Mouse (Mus musculus): ENCODE results near the gene Rnf183. TPM values are rescaled to one million over a fixed set of nuclear protein-coding genes. Genes with fewer than 3 reads are reported as not detected.
"Not testable (repeated sequence)": the region's sequence is repeated elsewhere in the genome, so short reads cannot be mapped to it uniquely, and the experiment has no call there.

The Rnf183 gene
- not detected for total RNA-seq (2021)
- long read RNA-seq, experiment 1, result 0 reads
- long read RNA-seq, experiment 2, result 0 reads

DNA sequence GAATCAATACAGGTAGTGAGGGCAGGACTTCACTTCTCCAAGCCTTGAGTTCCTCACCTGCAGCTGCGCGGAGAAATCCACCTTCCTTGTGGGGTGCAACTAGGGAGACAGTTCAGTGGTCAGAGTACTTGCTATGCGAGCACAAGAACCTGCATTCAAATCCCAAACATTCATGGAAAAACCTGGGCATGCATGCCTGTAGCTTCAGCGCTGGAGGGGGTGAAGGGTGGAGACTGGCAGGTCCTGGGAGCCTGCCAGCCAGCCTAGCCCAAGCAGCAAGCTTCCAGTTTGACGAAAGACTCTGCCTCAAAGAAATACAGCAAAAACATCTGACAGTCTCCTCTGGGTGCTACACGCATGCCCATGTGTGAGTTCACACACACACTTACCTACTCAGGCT, at the start of gene Rnf183:
Gene Rnf183, minus strand, starts transcription at position 172 of the 400 bp plus-strand sequence.
- no peak for DNase-seq (ENCODE audit: low spot score in 2 of 2)

DNA sequence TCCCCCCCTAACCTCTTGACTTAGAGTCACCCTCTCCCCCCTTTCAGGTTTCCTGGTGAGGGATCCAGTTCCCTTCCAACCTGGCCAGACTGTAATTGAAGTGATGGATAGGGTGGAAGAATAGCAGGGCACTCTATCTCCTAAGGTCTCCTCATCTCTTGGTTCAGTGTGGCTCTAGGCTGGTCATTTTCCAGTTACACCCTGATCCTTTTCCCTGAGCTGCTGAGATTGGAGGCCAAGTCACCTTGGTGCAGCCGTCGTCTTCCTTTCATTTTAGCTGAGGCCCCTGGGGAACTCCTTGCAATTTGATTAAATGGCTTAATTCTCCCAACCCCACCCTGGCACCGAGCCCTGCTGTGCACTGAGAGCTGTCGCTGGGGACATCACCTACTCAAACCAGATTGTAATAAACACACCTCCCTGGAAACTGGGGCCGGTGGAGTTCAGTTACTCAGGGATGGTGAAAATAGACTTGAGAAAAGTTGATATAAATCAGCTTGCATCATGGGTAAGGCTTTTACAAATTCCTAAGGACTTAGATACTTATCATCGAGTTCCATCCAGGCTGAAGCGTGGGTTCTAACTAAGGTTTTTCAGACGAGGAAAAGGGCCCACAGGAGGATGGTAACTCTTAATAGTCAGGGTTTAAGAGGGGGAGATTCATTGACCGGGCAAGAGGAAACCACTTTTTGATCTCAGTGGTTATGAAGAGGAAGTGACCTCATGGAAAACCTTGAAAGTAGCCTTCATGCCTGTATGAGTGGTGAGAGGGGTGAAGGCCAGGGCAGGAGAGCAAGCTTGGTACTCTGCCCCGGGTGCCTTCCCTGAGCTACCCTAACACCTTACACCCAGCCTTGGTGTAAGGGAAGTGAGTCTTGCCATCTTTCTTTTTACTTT, 45.9 kb upstream of the Rnf183 start:
- no peak for DNase-seq (ENCODE audit: low spot score in 2 of 2)

DNA sequence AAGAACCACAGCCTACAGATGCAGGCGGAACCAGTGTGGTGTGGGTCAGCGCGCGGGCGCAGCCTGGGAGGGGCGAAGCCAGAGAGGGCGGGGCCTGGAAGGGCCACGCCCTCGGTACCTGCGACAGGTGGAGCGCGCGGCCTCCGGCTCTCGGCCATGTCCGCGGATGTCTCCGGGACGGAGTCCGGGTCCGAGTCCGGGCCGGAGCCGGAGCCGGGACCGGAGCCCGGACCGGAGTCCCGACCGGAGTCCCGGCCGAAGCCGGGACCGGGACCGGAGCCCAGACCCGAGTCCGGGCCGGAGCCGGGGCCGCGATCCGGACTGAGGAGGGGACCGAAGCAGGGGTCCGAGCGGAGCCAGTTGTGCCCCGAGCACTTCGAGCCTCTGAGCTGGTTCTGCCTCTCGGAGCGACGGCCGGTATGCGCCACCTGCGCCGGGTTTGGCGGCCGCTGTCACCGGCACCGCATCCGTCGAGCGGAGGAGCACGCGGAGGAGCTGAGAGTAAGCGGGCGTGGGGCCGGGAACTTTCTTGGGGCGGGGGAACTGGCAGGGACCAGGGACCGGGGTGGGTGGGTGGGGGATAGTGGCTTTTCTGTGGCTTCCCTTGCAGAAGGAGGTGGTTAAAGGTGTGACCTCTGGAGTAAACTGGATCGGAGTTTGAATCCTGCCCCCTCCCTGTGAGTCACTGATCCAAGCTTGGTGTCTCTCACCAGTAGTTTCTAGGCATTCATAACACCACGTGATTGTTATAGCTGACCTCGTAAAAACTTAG, 45.1 kb upstream of the Rnf183 start, which contains the start of gene Bspry:
Gene Bspry, plus strand, starts transcription at position 117 of the 772 bp plus-strand sequence.
- peak in 1 of 2 experiments; percentile 16 for DNase-seq (ENCODE audit: low spot score in 2 of 2)

DNA sequence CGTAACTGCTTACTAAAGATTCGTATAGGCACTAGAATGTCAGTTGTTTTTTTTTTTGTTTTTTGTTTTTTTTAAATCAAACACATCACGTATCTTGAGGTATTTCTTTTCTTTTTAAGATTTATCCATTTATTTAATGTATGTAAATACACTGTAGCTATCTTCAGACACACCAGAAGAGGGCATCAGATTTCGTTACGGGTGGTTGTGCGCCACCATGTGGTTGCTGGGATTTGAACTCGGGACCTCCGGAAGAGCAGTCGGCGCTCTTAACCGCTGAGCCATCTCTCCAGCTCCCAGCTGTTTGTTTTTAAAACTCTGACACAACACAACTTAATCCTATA, 44.5 kb upstream of the Rnf183 start:
- not testable (repeated sequence) for DNase-seq (ENCODE audit: low spot score in 2 of 2)

DNA sequence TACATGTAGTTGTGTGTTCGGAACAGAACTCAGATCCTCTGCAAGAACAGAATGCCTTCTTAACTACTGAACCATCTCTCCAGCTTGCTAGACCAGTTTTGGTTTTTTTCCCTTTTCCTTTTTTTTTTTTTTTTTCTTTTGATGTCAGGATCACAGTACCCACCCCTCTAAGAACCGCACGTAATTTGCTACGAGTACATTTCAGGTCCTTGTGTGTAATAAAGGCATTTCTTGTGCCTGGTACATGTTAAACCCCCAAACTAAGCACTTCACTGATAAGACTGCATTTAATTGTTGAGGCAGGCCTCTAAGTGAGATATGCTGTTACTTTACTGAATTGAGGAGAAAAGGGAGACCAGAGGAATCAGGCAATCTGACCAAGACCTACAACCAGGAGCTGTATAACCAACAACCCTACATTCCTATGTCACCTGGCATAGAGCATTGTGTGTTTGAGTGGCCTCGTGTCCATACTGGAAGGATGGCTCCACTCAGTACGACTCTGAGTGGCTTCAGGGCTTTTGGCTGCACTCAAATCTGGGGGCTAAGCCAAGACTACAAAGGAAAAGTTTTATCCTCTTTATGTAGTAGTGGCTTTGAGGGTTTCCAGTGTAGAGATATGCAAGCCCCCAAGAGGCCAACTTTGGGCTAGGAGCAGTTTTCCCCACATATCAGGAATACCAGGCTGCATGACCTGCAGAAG, 42.6 kb upstream of the Rnf183 start:
- DNase-seq (ENCODE audit: low spot score in 2 of 2), result no peak

DNA sequence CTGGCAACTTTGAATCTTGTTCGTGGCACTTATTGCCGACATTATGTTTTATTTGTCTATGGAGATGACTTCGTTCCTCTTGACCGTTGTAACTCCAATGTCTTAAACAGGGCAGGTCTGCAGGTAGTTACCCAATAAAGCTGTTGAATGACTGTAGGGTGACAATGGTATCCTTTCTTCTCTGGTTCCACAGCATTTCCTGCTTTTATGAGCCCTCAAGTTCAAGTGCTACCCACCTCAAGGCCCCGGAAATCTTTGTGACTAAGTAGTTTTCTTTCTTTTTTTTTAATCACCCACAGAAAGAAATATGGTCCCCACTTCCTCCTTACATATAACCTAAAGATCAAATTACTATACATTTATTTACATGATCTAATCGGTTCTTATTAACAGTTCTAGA, 40.7 kb upstream of the Rnf183 start:
- no peak for DNase-seq (ENCODE audit: low spot score in 2 of 2)

DNA sequence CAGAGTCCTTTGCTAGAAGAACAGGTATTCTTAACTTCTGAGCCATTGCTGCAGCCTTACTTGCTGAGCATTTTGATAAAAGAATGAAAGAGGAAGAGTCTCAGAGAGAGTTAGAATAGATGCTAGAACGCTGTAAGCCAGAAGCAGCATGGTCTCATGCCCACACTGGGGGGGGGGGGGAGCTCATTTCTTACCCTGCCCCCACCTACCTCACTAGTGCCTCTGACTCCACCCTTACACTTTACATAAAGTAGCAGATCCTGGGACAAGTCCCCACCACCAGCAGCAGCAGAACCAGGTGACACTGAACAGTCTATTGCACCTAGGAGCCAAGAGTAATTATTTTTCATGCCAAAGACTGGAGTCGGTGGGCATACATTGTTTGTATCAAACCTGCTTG, 40.1 kb upstream of the Rnf183 start:
- DNase-seq (ENCODE audit: low spot score in 2 of 2), result no peak

DNA sequence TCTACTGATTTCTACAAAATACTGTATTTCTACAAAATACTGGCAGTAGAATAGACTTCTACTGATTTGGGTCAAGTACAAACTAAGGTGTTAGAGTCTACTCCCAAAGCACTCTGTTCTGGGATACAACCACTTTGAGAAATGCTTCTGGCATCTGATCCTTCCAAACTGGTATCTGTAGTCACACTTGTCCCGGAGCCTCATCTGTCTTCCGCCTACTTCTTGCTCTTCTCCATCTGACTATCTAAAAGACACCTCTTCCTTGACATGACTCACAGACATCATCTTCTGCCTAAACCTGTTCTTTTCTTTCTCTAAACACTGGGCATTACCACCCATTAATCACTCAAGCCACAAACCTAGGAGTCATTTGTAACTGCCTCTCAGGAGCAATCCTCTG, 37.0 kb upstream of the Rnf183 start:
- DNase-seq (ENCODE audit: low spot score in 2 of 2), result no peak

DNA sequence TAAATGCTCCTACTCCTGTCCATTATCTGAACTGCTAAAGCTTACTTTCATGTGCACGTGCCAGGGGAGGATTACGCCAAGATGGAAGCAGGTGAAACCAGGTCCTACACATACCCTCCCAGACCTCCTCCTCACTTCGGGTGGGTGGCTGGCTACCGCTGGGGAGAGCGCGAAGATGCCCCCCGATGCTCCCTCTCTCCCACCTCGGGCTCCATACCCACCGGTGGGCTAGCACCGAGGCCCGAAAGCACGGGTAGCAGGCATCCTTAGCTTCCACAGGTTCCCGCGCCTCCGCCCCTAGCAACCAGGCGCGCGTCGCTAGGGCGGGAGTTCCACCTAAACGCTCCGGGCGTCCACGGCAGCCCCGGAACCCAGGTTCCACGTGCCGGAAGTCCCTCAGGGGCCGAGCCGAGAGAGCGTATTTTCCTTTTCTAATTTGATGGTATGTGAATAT, 35.6 kb upstream of the Rnf183 start, which contains the start of gene Wdr31:
Gene Wdr31, minus strand, starts transcription at position 299 of the 454 bp plus-strand sequence.
- peak; percentile 53 to 74 for DNase-seq (ENCODE audit: low spot score in 2 of 2)

DNA sequence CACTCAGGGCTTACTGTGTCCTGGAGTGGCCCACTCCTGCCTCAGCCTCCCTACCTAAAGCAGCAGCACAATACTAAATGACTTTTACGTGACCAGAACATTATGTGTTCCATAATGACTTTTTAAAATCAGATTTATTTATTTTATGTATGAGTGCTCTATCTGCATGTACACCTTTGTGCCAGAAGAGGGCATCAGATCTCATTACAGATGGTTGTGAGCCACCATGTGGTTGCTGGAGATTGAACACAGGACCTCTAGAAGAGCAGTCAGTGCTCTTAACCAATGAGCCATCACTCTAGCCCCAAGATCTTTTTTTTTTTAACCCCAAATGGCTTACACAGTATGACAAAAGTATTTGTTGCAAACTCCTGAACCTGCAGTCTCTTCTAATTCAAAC, 33.1 kb upstream of the Rnf183 start:
- no peak for DNase-seq (ENCODE audit: low spot score in 2 of 2)

DNA sequence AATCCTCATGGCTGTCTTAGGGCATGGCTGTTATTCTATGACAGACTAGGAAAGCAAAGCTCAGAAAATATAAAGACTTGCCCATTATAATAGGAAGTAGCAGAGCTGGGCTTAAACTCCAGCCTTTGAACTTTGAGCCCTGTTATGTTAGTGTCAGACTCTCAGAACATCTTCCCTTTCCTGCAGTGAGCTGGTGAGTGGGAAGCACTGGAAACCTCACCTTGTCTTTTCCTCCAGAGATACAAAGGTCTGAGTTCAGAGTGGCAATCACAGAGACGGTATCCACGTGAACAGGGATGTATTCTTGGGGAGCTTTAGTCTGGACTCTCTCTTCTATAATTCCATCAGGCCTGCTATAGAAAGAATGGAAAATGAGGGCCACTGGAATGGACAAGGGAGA, 28.1 kb upstream of the Rnf183 start:
- DNase-seq (ENCODE audit: low spot score in 2 of 2), result no peak

DNA sequence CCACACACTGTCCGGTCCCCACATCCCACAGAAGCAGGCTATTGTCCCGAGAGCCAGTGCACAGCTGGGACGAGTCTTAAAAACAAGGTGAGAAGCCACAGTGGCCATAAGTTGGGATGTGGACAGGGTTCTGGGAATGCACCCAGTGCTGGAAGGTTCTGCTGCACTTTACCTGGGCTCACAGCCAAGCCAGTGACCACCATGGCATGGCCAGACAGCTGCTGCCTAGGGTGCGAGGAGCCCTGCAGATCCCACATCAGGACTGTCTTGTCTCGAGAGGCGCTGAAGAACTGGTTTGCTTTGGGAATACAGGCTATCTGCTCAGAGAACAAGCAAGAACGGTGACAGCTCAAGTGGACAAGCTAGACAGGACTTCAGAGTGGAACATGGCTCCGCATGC, 25.3 kb upstream of the Rnf183 start:
- DNase-seq (ENCODE audit: low spot score in 2 of 2), result no peak

DNA sequence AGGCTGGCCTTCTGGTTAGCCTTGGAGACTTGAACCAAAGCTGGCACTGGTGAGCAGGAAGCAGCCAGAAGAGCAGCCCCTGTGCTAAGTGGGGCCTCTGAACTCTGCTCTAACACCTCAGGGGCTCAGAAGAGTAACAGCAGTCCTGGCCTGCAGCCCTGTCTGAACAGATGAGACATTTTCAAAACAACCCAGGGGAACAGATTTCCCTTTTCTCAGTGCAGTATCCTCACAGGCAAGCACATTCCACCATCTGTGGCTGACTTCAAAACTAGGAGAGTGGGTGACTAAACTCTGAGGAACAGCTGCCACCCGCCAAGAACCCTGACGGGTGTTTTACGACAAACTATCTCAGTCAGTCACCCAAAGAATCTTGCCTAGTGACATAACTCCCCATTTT, 24.0 kb upstream of the Rnf183 start:
- DNase-seq (ENCODE audit: low spot score in 2 of 2), result no peak

DNA sequence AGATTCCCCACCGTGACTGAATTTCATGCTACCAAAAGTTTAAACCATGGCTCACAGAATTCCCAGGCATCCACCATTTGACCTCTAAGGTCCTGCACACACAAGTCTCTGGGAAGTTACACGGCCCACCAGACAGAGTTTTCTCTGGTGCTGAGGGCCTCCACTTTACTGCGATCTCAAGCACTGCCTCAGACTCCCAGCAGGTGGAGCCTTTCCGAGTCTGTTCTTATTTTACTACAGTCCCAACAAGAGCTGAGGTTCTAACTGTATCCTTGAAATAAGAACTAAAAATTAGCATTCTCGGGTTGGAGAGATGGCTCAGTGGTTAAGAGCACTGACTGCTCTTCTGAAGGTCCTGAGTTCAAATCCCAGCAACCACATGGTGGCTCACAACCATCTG, 19.9 kb upstream of the Rnf183 start:
- DNase-seq (ENCODE audit: low spot score in 2 of 2), result peak in 1 of 2 experiments; percentile 31

DNA sequence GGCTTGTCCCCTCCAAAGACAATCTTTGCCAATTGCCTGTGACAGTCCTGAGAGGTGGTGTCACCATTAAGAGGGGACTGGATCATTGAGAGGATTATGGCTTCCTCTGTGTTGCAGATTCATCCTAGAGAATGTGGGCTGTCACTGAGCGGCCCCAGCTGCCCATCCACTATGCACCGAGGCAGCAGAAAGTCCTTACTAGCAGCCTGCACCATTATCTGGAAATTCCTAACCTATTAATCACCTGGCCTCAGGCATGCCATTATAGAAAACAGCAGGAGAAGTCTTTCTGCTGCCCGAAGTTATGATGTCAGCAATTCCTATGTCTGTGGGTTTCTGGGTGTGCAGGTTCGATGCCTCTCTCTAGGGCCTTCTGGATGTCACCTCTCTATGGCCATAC, 5.9 kb upstream of the Rnf183 start:
- no peak for DNase-seq (ENCODE audit: low spot score in 2 of 2)

DNA sequence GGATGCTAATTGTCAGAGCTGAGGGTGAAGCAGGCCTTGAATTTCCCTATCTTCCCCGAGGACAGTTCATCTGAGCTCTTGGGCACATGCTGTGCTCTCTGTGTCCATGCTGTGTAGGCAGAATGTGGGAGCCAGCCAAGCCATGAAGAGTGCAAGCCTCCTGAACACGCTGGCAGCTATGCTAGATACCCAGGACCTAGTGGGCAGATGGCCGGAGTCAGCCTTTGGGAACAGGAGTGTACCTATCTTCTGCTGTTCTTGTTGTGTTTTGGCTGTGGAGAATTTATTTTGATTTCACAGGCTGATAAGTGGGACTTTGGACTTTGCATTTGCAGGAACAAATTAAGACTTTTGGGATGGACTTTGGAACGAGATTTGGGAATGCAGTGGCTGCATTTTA, 5.5 kb upstream of the Rnf183 start:
- DNase-seq (ENCODE audit: low spot score in 2 of 2), result no peak

DNA sequence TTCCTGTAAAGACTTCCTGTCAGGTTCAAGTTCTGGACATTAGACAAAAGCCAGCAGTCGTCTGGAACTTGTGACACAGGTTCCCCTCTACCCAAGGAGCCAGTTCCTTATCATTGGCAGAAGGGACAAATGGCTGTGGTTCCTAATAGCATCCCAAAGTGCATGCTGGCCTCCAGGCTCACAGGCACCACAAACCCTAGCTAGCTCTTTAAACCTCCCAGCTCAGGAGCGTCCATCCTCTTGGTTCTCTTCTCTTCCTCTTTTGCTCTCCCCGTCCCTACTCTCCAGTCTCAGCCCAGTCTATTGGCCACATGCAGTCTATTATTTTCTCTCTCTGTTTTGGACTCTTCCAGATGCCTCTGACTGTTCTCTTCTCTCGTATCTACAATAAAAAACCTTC, 4.7 kb upstream of the Rnf183 start:
- no peak for DNase-seq (ENCODE audit: low spot score in 2 of 2)

DNA sequence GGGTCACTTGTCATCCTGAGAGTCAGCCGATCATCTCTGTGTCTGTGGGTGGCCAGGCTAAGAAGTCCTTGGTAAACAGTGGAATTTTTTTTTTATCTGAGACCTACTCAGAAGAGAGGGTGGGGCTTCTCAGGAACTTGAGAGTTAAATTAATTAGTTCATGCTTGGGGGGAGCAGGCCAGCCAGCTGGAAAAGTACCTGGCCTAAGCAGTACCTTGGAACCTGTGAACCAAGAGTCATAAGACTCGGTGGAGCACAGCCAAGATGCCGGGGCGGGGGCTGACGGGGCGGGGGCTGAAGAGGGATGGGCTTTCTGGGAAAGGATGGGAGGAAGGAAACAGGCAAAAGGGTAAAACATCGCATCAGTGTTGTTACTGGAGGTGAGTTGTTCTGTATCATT, 2.8 kb upstream of the Rnf183 start:
- DNase-seq (ENCODE audit: low spot score in 2 of 2), result no peak

DNA sequence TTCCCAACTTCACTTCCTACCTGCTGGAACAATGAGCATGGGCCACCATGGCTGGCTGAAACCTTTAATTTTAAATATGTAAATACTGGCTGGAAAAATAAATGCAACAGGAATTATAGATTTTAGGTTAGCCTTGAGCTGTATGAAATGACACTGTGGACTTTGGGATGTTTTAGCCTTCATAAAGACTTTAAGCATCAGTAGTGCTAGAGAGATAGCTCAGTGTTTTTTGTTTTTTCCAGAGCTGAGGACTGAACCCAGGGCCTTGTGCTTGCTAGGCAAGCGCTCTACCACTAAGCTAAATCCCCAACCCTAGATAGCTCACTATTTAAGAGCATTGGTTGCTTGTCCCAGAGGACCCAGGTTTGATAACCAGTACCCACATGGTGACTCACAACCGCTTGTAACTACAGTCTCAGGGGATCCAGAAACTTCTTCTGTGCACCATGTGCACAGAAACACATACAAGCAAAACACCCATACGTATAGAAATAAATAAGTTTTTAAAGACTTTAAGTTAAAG, 2.3 kb upstream of the Rnf183 start:
- no peak for DNase-seq (ENCODE audit: low spot score in 2 of 2)

DNA sequence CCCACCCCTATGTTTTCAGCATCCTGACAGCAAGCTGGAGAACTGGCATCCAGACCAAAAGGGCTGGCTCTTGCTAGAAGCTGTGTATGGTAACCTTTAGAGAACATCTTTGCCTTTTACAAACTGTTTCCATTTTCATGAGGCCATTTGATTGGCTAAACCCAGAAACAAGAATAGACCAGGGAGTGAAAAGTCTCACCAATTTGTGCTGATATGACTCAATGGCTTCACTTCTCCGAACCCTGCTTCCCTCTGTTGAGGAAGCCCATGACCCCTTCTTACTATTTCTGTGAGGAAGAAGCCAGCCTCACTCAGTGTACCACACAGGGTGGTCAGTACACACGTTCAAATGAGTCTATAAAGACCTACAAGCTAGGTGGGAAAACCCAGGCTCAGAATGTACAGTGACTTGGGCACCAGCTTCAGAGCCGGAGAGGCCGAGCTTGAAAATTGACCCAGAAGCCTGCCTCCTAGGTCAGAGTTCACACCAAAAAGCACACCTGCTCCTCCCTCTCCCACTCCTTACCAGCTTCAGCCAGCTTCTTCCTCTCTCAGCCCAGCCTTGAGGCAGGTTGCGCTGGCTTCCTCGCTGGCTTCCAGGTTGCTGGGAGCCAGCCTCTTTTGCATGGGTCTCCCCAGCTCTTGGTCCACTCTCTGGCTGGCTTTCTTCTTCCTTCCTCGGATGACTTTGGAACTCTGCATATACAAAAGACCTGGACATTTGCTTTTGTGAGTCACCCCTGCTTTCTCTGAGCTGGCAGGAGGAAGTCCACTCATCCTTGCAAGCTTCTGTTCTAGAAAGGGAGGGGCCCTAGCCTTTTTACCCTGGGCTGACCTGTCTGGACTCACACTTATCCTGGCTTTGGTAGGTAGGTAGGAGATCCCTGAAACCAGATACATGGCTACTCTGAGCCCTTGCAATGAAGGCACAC, 847 bp downstream of the Rnf183 start:
- DNase-seq (ENCODE audit: low spot score in 2 of 2), result no peak

Measured in gastrocnemius, postnatal 4 days (tissue).